Mouse (Mus musculus) right cerebral cortex, adult 18-20 months (tissue): Measurements from ENCODE around the gene Wiz.

ENCODE experiments used
- DNase-seq: peaks from one replicate; pipeline ENCODE4 v3.0.0; 2022; ENCODE audit warnings: mixed read lengths

Gene Wiz

GRCm38 (mm10) chr17:32377137-32377536 lies 12.1 kb downstream of the Wiz start:
- DNase-seq, result no peak

GRCm38 (mm10) chr17:32376475-32376874 lies 12.8 kb downstream of the Wiz start:
- no peak for DNase-seq

DNA sequence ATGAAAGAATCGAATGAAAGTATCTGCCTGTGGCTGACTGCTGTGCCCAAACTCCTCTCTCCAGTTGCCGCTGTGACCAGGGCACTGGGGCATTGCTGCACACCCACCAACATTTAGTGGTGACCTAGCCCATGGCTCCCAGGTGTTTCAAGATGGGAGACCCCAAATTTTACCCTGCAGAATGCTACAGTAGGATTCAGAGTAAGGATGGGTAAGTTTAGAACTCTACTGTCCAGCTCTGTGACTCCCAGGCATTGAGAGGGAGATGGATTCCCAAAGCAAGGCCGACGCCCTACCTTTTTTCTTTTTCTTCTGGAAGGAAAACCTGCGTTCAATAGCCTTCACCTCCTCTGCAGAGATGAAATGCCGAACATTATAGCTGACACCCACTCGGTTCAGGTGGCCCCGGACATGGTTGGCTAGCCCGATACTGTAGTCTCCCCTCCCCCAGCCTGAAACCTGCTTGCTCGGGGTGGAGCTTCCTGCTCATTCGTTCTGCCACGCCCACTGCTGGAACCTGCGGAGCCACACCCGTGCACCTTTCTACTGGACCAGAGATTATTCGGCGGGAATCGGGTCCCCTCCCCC lies 20.2 kb downstream of the Wiz start:
- no peak for DNase-seq

GRCm38 (mm10) chr17:32367706-32368105 lies 21.5 kb downstream of the Wiz start:
- DNase-seq, result no peak

DNA sequence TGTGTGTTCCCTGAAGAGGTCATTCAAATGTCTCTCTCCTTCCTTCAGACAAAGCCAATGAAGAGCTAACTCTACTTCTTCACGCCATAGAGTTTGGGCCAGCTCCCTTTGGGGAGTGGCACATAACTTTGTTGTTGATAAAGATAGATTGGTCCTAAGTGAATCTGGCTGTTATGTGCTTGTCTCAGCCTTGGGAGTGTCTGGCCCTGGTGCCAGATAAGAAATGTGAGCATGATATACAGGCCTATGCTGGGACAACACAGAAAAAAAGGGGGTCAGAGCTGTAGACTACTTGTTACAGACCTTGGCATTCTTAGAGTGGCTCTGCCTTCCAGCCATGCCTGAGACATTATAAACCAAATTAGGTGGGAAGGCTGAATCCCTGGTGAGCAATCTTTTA lies 23.9 kb downstream of the Wiz start:
- DNase-seq, result no peak

DNA sequence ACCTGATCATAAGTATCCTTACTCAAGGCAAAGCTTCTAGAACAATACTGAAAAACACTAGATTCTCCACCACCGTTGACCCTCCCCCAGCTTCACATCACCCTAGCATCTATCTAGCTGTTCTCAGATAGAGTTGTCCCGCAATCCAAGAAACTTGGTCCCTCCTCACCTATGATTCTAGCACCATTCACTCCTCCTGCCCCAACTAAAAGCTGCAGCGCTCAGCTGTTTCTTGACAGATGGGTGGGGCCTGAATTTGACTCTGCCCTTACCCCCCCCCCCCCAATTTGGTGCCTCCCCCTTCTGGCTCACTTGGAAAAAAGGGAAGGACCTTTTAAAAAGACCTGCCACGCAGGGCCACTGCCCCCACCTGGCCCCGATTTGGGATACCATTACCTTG lies 24.4 kb downstream of the Wiz start:
- DNase-seq, result no peak

DNA sequence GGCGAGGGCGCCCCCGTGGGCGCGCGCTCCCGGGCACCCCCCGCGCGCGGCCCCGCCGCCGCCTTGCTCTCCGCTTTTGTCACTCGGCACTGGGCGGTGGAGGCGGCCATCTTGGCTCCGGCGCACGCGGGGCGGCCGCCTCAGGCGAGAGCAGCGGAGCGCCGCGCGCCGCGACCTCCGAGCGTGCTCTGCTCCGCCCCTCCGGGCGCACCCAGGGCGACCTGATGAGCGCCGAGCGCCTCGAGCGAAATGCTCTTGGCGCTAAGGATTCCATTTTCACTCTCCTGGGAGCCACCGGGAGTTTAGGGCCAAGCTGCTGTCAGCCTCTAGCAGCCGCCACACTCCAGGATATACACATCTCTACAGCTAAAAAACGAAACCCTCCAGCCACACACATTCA lies 24.9 kb downstream of the Wiz start:
- DNase-seq, result peak; percentile 92

- no peak for DNase-seq
These were observed 25.4 kb downstream of the Wiz start for GRCm38 (mm10) chr17:32363821-32364301.

GRCm38 (mm10) chr17:32362686-32363085 lies 26.6 kb downstream of the Wiz start:
- DNase-seq, result no peak

GRCm38 (mm10) chr17:32359928-32360327 lies 29.3 kb downstream of the Wiz start:
- DNase-seq, result no peak

DNA sequence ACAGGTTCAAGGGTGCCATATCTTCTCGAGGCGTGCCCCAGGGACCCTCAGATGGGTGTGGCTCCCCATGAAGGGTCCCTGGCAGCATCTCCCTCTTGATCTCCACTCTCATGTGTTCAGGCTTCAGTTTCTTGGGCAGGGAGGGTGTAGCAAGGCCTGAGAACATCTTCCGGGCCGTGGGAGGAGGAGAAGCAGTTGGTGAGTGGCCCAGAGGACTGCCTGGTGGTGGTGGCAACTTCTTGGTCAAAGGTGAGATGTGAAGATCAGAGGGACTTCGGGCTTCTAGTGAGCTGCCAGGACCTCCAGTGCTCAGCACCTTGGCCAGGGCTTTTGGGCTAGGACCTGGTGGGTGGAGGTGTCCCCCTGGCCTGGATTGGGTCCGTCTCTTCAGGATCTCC lies 30.3 kb downstream of the Wiz start:
- no peak for DNase-seq

GRCm38 (mm10) chr17:32358192-32358942 lies 30.9 kb downstream of the Wiz start:
- DNase-seq, result no peak

DNA sequence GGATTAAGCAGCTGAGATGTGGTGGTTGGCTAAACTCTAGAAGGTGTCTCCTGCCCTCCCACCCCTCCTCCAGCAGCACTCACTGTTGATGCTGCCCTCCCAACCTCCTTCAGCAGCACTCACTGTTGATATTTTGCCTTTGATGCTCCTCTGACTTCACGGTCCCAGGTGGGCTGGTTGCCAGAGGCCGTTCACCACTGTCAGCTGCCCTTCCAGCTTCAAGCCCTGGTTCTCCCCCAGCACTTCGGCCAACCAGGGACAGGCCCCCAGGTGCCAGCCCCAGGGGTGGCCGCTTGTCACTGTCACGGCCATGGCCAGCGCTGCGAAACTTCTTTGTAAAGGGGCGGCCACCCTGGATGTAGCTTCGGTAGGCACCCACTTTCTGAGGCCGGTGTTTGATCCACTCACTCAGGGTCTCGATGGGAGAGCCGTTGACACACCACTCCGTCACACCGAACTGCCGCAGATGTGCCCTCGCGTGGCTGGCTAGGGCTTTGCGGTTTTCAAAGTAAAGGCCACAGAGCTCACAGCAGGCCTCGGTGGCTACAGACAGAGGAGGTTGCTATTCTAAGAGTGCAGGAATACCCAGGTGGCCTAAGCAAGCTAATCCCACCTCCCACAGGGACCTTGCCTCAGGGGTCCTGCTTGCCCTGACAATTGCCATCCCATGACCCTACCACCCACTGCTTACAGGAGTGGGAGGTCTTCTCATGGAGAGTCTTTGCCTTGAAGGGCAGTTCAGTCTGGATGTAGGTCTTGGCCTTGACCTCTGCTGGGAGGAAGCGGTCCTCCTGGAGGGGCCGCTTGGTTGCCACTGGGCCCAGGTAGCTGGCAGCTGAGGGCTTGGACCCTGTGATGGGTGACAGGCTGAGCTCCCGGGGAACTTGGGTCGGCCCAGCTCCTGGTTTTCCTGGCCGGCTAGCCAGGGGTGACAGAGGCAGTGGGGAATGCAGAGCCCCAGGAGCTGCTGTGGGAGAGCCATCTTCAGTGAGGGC lies 32.2 kb downstream of the Wiz start:
- DNase-seq, result no peak

GRCm38 (mm10) chr17:32356281-32356680 lies 33.0 kb downstream of the Wiz start:
- DNase-seq, result no peak

- no peak for DNase-seq
These were observed 34.2 kb downstream of the Wiz start for GRCm38 (mm10) chr17:32355031-32355430.

DNA sequence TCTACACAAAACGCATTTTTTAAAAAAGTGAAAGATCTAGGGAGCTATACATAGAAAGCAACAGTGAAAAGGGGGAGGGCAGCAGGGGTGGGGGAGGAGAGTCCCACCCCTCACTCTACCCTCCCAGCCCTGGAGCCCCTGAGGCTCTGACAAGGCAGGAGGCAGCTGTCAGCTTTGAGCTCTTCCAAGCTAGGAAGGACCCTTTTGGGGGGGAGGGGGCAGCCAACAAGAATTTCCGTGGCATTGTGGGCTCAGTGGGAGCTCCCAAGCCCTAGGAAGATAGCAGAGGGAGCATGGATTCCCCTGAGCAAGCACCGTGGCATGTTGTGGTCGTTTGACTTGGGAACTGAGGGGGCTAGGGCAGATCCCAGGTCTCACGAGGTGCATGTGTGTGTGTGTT lies 35.0 kb downstream of the Wiz start:
- DNase-seq, result no peak

DNA sequence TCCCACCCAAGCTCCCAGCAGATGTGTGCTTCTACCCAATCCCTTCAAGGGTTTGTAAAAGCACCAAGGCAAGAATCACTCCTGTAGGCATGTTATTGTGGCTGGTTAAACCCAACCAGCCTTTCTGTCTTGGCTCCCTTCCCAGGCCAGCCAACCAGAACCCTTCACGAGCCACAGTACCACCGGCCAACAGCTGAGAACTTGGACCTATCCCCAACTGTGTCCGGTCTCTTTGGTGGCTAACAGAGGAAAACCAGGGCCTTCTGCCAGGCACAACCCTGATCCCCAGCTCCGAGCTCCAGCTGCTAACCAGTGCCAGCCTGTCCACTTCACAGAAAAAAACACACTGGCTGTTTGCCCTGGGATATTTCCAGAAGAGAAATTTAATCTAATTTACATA lies 35.5 kb downstream of the Wiz start:
- DNase-seq, result peak; percentile 80

- DNase-seq, result no peak
These were observed 37.5 kb downstream of the Wiz start for GRCm38 (mm10) chr17:32351726-32352125.

DNA sequence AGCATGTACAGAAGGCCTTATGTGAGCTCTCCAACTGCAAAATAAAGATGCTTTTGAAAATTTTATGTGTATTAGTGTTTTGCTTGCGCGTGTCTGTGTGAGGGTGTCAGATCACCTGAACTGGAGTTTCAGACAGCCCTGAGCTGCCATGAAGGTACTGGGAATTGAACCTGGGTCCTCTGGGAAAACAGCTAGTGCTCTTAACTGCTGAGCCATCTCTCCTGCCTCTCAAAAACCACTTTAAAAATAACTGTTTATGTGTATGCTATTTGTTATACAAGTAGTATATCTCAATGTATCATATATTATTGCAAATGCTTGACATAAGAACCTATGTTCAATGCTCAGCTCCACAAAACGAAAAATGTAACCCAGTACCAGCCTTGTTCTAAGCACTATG lies 38.0 kb downstream of the Wiz start:
- no peak for DNase-seq

DNA sequence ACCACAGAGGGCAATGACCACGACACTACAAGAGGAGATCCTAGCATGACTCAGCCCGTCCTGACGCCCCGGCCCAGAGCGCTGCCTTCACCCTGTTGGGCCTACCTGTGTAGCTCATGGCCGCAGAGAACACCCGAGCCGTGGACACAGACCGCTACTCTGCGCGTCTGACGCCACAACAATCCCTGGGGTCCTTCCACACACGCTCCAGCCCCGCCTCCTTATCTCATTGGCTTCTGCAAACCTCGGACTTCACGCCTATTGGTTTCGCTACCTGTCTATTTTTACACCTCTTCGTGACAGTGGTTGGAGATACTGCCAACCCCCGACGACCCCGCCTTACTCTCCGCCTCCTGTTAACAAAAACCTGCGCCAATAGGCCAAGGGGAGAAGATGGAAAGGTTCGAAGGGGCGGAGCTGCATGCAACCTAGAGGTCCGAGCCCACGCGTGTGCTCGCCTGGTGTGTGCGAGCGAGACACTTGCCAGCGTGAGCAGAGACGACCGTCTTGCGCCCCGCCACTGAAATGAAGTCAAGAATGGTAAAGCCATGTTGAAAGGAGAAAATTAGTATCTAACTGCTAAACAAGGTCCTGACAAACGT lies 38.8 kb downstream of the Wiz start, which contains the start of gene Akap8l:
Gene Akap8l, minus strand, starts transcription at position 226 of the 602 bp plus-strand sequence.
- DNase-seq, result peak; percentile 98

DNA sequence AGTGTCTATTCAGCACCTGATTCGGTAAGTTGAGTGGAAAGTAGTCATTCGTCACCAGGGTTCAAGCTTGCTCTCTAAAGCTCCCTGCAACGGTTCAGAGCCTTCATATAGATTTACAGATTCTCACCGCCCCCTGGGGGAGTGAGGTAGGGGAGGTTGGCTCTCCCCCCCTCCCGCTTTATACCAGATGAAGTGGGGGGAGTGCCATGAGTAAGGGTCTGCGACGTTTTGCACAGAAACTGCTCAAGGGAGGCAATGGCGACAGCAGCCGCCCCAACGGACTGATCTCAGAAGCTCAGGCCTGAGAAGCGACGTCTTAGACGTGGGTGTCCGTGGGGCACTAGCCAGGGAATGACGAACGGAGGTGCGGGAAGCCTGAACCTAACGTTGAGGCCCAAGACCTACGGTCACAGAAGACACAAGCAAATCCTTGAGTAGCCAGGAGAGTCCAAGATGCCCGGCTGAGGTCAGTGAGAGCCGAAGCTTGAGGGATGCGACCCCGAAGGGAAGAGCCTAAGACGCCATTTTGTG lies 39.3 kb downstream of the Wiz start:
- peak; percentile 58 for DNase-seq

DNA sequence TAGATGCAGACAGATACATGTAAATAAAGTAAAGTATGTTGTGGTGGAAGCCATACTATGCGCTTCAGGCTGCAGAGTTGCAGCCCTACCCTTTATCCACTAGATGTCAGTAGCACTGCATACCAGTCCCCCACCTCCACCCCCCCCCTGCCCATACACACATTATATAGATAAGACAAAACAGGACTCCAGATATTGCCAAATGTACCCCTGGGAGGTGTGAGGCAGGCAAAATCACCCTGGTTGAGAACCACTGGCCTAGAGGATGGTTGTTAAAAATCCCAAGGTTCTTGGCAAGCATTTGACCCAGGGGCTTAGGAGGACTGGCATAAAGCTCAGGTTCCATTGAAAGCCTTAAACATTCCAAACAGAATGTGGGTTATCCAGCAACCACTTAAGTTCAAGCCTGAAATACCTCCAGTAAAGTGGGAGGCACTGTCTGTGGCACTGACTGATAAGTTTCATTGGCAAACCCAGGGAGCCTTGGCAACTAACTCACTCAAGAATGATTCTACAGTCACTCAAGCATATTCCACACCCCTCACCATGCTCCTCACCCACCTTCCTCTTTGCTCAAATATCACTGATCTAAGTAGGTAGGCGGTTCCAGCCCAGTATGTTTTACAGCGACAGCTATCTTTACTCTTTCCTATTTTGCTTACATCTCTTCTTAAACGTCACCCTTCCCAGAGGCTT lies 40.1 kb downstream of the Wiz start:
- peak; percentile 55 for DNase-seq
